Mouse (Mus musculus) thymus, adult 2 months (tissue): ENCODE data around the gene Frmd8. TPM values are rescaled to one million over a fixed set of nuclear protein-coding genes. Genes with fewer than 3 reads are reported as not detected.
"Not testable (repeated sequence)": the region's sequence is repeated elsewhere in the genome, so short reads cannot be mapped to it uniquely, and the experiment has no call there.

ENCODE experiments used
- DNase-seq: peaks from one replicate; pipeline ENCODE4 v3.0.0; 2021
- H3K27ac ChIP-seq: fragments of 200-500 bp; 2 replicates; pipeline ENCODE4 v1.5.1; 2012; ENCODE audit warnings: low read length, control low read depth; ENCODE audit not compliant: control insufficient read depth, insufficient read depth
- H3K27me3 ChIP-seq: fragments of 200-500 bp; 2 replicates; pipeline ENCODE4 v1.6.1; 2012; ENCODE audit warnings: mild to moderate bottlenecking, low read length, moderate library complexity, mixed read lengths; ENCODE audit not compliant: control insufficient read depth, insufficient read depth
- H3K36me3 ChIP-seq: fragments of 200-500 bp; 2 replicates; pipeline ENCODE4 v1.6.1; 2012; ENCODE audit warnings: mild to moderate bottlenecking, low read length, moderate library complexity; ENCODE audit not compliant: control insufficient read depth, insufficient read depth
- H3K4me1 ChIP-seq: fragments of 200-500 bp; replicated peaks from 2 replicates; pipeline ENCODE4 v1.6.1; 2012; ENCODE audit warnings: low read length; ENCODE audit not compliant: control insufficient read depth, insufficient read depth
- H3K4me3 ChIP-seq: fragments of 200-500 bp; 2 replicates; pipeline ENCODE4 v1.5.1; 2012; ENCODE audit warnings: mild to moderate bottlenecking, low read length, control low read depth, moderate library complexity; ENCODE audit not compliant: control insufficient read depth, insufficient read depth
- CTCF ChIP-seq: fragments of 200-500 bp; IDR thresholded peaks from 2 replicates; pipeline ENCODE4 v1.5.1; 2012; ENCODE audit warnings: mild to moderate bottlenecking, control low read depth, low read length, moderate library complexity, borderline replicate concordance; ENCODE audit not compliant: control insufficient read depth, poor library complexity, insufficient read depth; ENCODE audit errors: extremely low read depth
- POLR2A ChIP-seq: fragments of 200-500 bp; IDR thresholded peaks from 2 replicates; pipeline ENCODE4 v1.6.1; 2012; ENCODE audit warnings: mild to moderate bottlenecking, low read length, control low read depth, moderate library complexity; ENCODE audit not compliant: control insufficient read depth, poor library complexity, insufficient read depth; ENCODE audit errors: extremely low read depth
- WGBS: fragments of 180-500 bp; shearing (Covaris S2); methylation state at CpG from one replicate; pipeline ENCODE4 v1.1.7; 2018; 5-methylcytosine and 5-hydroxymethylcytosine counted together
- polyA plus RNA-seq: library from polyadenylated mRNA; depleted of rRNA; stranded (reverse); fragments of >200 nt; gene quantifications from 2 replicates; pipeline ENCODE4 v1.2.3, GENCODE M21; 2012

The Frmd8 gene
- polyA plus RNA-seq, 1 experiment, result 121 TPM

DNA sequence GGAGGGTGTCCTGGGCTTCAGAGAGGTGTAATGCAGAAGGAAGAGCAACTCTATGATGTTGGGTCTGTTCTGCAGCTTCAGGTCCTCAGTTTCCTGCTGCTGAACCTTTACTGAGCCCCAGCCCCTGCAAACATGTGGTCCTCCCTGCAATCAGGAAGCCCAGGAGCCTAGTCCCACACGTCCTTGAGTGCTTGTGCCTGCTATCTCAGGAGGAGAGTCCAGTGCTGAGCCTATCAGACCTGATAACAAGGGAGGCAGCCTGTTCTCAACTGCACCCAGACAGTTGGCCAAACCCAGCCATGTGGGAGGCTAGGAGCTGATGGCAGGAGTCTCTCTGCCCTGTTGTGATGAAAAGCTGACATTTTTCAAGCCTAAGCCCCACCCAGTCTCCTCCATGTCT is 8.9 kb upstream of the Frmd8 start:
- no peak for TF ChIP-seq CTCF
- no peak for TF ChIP-seq POLR2A
- Histone ChIP-seq H3K27ac (no peak overlapping the region), H3K36me3 (no peaks in the 10 kb centered on the region), H3K4me1 (peaks cover 4% of the 10 kb centered on the region; the same call in 1 of the 2 replicates), H3K27me3 (no peaks in the 10 kb centered on the region), H3K4me3 (no peak overlapping the region)
- DNase-seq, result no peak
- 73% methylated on average over 1 of the region's 1 CpGs for WGBS

DNA sequence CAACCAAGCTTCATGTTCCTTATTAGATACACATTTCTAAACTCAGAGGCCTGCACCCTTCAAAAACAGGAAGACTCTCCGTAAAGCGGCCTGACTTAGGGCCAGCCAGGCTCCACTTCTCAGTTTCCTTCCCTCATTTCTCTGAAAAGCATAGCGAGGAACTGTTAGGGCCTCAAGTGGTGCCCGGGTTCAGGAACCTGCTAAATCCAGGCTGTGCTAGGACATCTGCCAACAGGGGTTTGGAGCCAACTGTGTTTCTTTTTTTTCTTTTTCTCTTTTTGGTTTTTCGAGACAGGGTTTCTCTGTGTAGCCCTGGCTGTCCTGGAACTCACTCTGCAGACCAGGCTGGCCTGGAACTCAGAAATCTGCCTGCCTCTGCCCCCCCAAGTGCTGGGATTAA is 7.0 kb upstream of the Frmd8 start:
- 59% methylated on average over 5 of the region's 5 CpGs for WGBS
- H3K36me3 ChIP-seq, H3K27me3 ChIP-seq, H3K4me3 ChIP-seq, DNase-seq, H3K27ac ChIP-seq: not testable (repeated sequence)
- H3K4me1 ChIP-seq, result peaks cover 19% of the 10 kb centered on the region

DNA sequence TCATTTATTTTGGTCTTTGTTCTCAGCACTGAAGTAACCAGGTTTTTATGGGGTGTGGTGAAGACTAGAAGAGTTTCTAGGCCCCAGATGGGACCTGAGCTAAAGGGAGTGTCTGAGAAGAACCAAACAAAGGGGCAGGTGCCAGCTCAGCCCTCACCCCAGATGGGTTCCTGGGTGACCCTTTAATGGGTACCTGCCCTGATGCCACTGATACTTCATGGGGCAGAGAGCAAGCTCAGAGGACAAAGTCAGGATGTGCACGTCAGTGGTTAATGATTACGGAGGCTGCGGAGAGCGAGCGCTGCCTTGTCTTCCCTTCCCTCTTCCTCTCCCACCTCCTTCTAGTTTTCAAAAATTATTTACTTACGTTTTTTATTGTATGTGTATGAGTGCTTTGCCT is 6.1 kb upstream of the Frmd8 start:
- Histone ChIP-seq H3K27ac (no peak overlapping the region), H3K27me3 (no peaks in the 10 kb centered on the region), H3K4me3 (no peak overlapping the region), H3K36me3 (no peaks in the 10 kb centered on the region), H3K4me1 (peaks cover 20% of the 10 kb centered on the region)
- DNase-seq, result no peak
- WGBS, result 100% methylated on average over 6 of the region's 6 CpGs
- TF ChIP-seq CTCF (no peak), POLR2A (no peak)

DNA sequence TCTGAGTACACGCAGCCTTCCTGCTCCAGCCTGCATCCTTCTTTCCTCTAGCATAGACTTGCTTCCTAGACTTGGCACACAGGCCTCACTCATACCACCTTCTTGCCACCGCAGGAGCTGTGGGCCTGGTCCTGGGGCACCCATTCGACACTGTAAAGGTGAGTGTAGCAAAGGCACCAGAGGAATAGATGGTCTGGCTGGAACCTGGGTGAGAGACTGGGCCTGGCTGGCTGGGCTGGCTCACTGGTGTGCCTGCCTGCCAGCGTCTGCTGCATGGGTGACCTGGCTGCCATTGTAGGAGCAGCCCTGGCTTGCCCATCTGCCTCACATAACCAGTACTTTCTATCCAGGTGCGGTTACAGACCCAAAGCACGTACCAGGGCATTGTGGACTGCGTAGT is 4.7 kb upstream of the Frmd8 start:
- no peaks in the 10 kb centered on the region for H3K27me3 ChIP-seq
- no peaks in the 10 kb centered on the region for H3K36me3 ChIP-seq
- no peak overlapping the region for H3K27ac ChIP-seq
- DNase-seq, result no peak
- TF ChIP-seq CTCF (no peak), POLR2A (no peak)
- H3K4me3 ChIP-seq, result no peak overlapping the region
- WGBS, result 93% methylated on average over 7 of the region's 7 CpGs
- H3K4me1 ChIP-seq, result peaks cover 26% of the 10 kb centered on the region

DNA sequence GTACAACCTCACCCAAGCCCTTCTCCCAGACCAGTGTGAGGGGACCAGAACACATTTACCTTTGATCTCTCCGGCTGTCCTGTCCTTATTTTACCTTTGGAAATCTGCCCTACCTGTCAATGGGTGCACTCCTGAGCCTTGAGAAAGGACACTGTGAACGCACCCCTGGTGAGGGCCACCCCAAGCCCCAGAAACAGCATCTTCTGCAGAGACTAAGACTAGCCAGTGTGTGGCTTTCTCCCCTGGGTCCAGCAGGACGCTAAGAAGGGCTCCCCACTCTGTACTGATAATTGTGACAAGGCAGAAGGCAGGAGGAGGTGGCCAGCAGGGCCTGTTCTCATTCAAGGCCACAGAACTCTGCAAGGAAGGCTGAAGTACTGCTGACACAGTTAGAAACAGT is 3.8 kb upstream of the Frmd8 start:
- 61% methylated on average over 3 of the region's 3 CpGs for WGBS
- DNase-seq, result no peak
- TF ChIP-seq CTCF (no peak), POLR2A (no peak)
- H3K4me1 ChIP-seq, result peaks cover 29% of the 10 kb centered on the region
- no peaks in the 10 kb centered on the region for H3K36me3 ChIP-seq
- no peaks in the 10 kb centered on the region for H3K27me3 ChIP-seq
- no peak overlapping the region for H3K27ac ChIP-seq
- no peak overlapping the region for H3K4me3 ChIP-seq

DNA sequence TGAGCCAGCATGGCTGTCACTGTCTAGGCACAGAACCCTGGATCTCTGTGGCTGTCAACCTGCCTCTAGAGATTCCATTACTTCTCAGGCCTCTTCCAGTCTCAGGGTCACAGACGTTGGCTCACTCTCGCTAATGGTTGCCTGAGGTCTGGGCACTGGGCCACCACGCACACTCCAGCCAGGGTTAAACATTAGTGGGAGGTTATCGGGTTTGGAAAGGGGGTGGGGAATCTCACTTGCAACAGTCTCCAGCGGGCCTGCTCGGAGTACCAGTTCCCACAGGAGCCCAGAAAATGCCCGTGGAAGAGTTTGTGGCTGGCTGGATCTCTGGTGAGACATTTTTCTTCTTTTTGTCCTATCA is 3.3 kb upstream of the Frmd8 start:
- DNase-seq, result no peak
- TF ChIP-seq POLR2A (no peak), CTCF (no peak)
- WGBS, result 35% methylated on average over 7 of the region's 7 CpGs
- Histone ChIP-seq H3K36me3 (no peaks in the 10 kb centered on the region), H3K4me3 (no peak overlapping the region), H3K4me1 (peaks cover 35% of the 10 kb centered on the region), H3K27ac (no peak overlapping the region), H3K27me3 (no peaks in the 10 kb centered on the region)

DNA sequence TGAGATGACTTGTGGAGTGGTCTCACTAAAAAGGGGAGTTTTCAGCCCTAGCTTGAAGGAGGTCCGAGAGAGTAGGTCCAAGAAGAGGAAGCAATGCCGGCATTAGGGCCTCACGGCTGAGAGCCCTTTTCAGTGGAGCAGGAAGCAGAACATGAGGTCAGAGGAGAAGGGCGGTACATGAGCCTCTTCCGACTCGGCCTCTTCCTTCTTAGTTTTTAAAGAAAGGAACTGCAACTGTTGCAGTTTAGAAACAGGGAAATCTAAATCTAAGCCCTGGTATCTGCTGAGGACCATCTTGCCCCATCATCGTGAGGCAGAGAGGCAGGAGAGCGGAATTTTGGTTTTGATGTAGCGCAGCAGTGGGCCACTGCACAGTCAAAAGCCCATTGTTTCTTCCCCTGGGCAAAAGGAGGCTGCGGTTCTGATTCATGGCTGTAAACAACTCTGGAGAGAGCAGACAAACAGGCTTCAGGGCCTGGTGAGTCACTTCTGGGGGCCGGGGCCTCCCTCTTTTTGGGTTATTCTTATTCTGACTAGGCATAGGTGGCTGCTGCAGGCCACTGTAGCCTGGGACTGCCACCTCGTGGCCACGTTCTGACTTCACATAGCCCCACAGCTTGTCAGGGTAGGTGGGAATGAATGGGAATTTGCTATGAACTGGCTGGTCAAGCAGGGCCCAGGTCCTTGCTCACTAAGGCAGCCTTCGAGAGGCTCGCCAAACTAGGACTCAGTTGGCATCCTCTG is 2.7 kb upstream of the Frmd8 start, which contains the start of gene Slc25a45:
Slc25a45 (plus strand) TSS at position 191 of the 744 bp plus-strand sequence.
- H3K4me1 ChIP-seq, result peaks cover 40% of the 10 kb centered on the region
- no peaks in the 10 kb centered on the region for H3K36me3 ChIP-seq
- peak within 1 kb of the TSS; percentile 49 for H3K4me3 ChIP-seq
- WGBS, result 8% methylated on average over 15 of the region's 15 CpGs
- TF ChIP-seq POLR2A (no peak), CTCF (peak; percentile 92)
- no peaks in the 10 kb centered on the region for H3K27me3 ChIP-seq
- peak; percentile 79 for DNase-seq
- H3K27ac ChIP-seq, result peak within 1 kb of the TSS; percentile 91
